In genomic region chr15:20040041-20040440, GRCm38 (mm10) we compare ENCODE assay signal across 15 mouse cellular contexts.
"Had no signal": no experiment of that assay in that cellular context is flagged by ENCODE, and none has a peak within 500 bp of the region (broad histone marks: within the 10 kb centered on the region; RNA-seq: fewer than 3 reads in every experiment).

No protein-coding gene starts in this region.

- H3K9ac ChIP-seq: neural tube, embryonic 15.5 days; stomach, embryonic 15.5 days had no signal

- H3K4me1 ChIP-seq: neural tube, embryonic 15.5 days; stomach, embryonic 15.5 days had no signal

- H3K27me3 ChIP-seq: neural tube, embryonic 15.5 days; stomach, embryonic 15.5 days had no signal

- DNase-seq: retina, postnatal 1 day; right cerebral cortex, adult 18-20 months; right cerebral cortex, postnatal 14 days; right cerebral cortex, postnatal 25 days; right cerebral cortex, postnatal 4 days; spleen, adult 18-20 months; thymus, adult 18-20 months; thymus, adult 2 months; thymus, postnatal 14 days; thymus, postnatal 25 days; thymus, postnatal 36 days; thymus, postnatal 4 days had no signal

- H3K36me3 ChIP-seq: neural tube, embryonic 15.5 days; stomach, embryonic 15.5 days had no signal

- H3K27ac ChIP-seq: neural tube, embryonic 15.5 days; stomach, embryonic 15.5 days; stomach, postnatal 0 days had no signal

- H3K4me2 ChIP-seq: neural tube, embryonic 15.5 days; stomach, embryonic 15.5 days had no signal

- H3K4me3 ChIP-seq: neural tube, embryonic 15.5 days; stomach, embryonic 15.5 days had no signal

- H3K9me3 ChIP-seq: neural tube, embryonic 15.5 days; stomach, embryonic 15.5 days had no signal
